Mouse (Mus musculus): ENCODE measurements around the gene Zfp948.
"Not testable (repeated sequence)": the region's sequence is repeated elsewhere in the genome, so short reads cannot be mapped to it uniquely, and the experiment has no call there.

The Zfp948 gene

DNA sequence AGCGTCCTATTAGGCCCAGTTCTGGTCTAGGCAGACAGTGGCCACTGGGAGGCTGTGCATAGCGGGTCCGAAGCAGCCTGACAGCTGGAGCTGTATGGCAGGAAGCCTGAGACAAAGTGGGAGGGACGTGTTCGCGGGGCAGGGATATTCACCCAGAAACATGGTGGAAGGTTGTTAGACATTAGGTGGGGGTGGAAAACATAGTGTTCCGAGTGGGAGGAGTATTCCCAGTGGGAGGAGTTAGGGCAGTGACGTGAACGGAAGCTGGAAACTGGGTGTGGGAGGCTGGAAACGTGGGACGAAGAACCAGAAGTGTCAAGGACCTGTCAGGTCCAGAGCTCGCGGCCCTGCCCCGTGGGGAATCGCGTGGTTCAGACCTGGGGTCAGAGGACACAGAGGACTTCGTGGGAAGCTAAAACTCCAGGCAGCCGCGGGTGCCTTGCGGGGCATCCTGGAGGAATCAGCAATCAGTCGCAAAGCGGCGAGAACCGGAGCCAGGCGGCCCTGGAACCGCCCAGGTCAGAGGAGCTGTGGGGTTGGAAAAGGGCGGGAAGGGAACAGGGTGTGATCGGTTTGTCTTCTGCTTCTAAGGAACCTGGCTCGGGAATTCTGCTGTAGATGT lies at the start of gene Zfp948:
Gene Zfp948 (plus strand): TSS at position 281 of the 622 bp plus-strand sequence.
- peak; percentile 76 for DNase-seq (ENCODE audit: low spot score)

DNA sequence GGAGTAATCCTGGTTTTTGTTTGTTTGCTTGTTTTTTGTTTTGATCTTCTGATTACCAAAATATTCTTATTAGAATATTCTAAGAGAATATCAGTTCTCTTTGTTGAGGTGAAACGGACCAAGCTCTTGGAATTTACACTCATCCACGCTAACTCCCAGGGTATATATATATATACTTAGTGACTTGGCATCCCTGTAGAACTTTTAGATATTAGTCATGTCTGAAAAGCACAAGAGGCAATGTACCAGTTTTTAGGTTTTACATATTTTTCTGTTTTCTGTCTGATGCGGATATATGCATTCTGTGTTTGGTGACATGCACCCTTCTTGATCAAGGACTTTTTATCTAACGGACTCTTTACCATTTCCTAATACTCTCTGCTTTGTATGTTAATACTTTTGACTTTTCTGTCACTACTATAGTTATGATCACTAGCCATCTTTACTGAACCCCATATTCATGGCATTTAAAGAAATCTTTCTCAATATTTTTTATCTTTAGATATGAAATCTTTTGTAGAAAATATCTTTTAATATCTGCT lies 49.6 kb upstream of the Zfp948 start:
- DNase-seq (ENCODE audit: low spot score) = no peak

DNA sequence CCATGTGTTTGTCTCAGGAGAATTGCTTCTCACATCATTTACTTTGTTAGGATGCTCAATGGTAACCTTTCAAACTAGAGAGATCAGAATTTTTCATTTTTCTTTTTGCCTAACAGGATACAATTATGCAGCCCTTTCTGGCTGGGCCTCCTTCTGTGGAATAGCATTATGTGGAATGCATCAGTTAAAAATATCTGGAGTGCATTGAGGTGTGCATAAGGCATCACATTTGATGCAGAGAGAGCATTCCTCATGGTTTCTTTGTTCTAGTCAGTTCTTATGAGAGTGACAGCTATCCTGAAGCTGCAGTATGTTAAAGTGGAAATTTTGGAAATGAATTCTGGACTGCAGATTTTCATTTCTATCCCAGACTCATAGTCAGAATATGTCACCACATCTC lies 40.5 kb upstream of the Zfp948 start:
- no peak for DNase-seq (ENCODE audit: low spot score)

DNA sequence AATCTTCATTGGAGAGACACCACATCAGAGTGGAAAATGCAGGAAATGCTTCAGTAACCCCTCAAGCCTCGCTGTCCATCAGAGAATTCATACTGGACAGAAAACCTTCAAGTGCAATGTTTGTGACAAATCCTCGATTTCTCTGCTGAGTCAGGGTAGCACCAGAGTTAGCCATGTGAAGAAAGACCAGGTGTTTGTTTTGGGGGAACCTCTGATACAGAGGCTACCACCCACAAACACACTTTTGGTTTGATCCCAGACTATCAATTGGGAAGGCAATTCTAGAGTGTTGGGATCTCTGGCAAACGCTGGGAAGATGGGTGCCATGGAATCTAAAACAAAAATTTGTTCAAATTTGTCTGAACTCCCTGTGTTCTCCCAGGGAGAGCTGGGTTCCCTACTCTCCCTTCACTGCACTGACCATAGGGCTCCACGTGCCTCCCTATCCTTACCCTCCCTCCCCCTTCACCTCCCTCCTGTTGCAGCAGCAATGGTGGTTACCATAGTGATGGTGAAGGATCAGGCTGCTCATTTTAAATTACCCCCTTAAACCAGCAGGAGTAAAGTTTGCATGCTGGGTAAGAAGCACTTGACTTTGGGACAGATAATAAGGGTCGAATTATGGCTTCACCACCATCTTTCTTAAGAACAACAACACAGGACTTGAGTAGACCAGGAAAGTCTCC lies 36.0 kb upstream of the Zfp948 start:
- no peak for DNase-seq (ENCODE audit: low spot score)

DNA sequence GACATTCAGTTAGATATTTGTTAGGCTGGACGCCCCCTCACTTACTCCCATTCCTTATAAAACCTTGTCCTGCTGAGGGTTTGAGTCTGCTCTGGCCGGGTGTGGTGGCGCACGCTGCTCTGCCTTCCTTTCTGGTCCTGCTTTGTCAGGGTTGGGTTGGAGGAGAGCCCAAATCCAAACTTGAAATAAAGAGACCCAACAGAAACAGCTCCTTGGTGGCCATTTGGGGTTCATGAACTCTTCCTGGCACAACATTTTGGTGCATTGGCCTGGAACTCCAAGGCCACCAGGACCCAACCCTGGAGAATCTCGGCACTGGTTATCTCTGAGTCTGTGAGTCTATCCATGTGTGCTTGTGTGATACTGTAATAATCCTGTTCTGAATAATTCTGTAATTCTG lies 35.2 kb upstream of the Zfp948 start:
- DNase-seq (ENCODE audit: low spot score) = no peak

DNA sequence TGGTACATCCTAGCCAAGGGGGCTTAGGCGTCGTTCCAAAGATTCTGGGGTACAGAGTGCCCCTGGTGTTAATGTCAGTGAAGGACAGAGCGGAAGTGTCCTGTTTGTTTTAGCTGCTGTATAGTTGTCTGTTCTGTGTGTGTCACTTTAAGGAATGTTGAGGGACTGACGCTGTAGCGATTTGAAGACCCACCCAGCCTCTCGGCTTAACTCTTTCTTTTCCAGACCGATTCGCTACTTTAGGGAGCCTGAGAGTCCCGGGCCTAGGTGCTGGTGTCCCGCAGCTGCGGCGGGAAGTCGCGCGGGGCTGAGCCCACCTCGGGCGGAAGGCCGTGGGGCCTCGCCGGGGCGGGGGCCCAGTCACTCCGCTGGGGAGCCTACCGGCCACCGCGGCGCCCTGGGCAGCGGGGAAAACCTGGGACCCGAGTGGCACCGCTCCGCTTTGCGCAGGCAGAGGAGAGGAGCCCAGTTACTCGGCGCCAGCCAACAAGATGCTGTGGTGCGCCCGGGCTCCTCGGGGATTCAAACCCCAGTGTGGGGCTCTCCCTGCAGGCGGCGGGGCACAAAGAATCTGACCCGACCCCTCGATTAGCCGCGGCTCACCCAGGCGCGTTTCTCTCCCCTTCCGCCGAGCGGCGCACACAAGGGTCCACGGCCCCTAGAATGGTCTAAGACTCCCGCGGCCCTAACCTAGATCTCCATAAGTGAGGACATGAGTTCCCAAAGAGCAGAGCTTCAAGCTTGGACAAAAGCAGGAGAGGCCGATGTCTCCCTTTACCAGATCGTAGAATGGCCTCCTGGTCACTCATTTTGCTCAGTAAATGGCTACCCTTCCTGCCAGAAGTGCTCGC lies 34.5 kb upstream of the Zfp948 start:
- DNase-seq (ENCODE audit: low spot score) = peak; percentile 32

DNA sequence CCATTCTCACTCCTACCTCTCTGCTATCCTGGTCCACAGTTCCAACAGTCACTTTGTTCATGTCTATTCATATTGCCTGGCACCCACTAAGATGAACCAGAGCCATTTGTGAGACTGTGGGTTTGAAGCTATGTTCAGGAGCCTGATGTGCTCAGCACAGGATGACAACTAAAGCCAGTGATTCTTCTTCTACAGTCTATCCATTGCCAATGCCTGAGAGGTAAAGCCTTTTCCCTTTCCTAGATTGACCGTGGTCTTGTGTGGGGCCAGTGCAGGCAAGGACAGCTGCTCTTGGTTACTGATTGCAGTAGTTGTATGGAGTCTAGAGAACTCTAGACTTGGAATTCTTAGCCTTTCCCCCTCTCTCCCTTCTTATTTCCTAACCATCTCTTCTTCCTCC lies 32.8 kb upstream of the Zfp948 start:
- DNase-seq (ENCODE audit: low spot score) = no peak

DNA sequence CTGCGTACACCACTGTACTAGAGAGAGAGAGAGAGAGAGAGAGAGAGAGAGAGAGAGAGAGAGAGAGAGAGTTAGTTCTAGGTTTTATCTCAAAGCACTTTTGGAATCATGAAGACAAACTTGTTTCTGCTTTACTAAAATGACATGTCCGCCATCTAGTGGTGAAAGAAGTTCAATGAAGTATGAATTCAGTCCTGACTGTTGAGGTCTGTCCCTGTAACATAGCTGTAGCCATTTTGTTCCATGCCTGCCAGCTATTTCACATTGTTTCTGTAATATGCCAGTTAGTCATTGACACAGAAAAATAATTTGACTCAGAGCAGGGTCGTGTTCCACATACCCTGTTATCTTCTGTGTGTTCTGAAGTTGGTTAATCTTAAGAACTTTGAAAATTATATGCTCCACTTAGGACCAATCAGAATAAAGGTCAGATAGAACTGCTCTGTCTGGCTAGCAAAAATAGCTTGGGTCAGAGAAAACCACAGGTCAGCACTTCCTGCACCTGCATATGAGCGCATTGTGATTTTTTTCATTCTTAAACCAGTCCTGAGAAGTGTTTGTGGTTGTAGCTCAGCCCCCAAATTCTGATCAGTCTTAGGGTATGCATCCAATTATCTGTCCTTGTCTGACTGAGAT lies 32.2 kb upstream of the Zfp948 start:
- peak; percentile 10 for DNase-seq (ENCODE audit: low spot score)

DNA sequence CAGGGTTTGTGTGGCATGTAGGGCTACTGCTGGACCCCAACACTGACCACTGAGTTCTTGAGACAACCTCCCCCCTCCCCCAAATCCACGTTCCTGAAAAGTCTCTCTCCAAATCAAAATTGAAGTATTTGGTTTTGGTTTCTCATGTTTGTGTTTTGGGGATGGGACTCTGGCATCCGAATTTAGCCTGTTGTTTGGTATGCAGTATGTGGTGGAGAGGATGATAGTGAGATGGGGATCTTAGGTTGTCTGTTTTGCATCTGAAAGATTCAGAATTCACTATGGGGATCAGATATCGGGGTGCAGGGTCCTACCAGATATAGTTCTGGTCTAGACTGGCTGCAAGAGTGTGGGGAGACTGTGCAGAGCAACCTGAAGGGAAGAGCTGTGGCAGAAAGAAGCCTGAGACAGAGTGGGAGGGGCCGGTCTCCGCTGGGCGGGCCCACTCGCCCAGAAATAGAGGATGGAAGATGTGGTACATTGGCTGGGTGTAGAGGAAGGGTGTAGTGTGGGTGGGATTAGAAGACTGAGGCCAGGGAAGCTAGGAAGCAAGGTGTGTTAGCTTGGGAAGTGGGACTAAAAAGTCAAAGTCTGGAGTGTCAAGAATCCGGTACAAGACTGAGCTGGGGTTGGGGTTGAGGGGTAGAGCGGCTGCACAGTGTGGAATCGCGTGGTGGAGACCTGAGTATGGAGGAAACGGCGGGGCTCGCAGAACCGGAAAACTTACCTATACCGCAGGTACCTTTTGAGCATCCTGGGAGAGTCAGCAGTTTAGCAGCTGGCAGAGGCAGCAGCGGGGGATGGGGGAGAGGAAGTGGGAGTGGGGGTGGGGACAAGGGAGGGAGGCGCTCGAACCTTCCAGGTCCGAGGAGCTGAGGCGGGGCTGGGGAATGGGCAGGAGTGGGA lies 31.5 kb upstream of the Zfp948 start, which contains the start of gene Zfp52:
Gene Zfp52 (plus strand): TSS at position 444 of the 906 bp plus-strand sequence.
- peak; percentile 48 for DNase-seq (ENCODE audit: low spot score)

DNA sequence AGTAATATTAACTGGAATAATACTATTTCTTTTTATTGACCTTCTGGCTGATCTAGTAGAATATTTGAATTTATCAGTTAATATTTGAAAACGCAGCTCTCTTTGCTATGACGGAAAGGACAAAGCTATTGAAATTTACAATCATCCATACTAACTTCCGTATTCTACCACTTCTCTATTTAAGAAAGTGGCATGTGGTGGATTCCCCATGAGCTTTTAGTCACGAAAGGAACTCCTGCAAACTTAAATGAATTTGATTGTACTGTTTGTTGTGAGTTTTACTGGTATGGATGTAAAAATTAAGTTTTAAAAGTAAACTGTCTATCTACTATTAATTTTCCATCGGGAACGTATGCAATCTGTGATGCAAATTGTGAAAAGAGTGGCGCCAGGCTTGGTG lies 30.7 kb upstream of the Zfp948 start:
- DNase-seq (ENCODE audit: low spot score) = no peak

DNA sequence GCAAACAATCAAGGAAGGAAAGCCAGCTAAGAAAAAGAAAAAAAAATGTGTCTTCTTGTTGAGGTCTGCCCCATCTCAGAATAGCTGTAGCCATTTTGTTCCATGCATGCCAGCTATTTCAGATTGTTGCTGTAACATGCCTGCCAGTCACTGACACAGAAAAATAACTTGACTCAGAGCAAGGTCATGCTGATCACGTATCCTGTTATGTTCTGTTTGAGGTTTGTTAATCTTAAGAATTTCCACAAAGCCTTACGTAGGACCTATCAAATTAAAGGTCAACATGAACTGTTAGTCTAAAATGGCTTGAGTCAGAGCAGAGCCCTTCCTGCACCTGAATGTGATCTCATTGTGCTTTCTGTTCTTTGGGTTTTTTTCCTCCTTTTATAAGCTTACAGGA lies 30.1 kb upstream of the Zfp948 start:
- DNase-seq (ENCODE audit: low spot score) = no peak

DNA sequence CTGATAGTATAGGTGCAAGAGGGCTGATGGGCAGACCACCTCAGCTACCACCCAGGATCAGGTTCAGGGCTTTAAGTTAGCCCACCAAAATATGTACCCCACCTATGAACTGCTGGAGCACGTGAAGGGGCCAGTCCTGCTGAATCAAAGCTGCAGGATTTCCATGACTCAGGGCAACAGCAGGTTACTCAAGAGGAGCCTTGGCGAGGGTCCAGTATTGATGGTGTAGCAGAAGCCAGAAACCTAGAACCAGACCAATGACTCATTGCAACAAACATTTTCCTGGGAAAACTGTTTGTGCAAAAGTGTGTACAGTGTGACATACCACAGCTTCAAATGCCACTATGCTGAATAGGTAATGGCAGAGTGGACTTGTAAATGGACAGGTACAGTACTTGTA lies 9.0 kb upstream of the Zfp948 start:
- no peak for DNase-seq (ENCODE audit: low spot score)

DNA sequence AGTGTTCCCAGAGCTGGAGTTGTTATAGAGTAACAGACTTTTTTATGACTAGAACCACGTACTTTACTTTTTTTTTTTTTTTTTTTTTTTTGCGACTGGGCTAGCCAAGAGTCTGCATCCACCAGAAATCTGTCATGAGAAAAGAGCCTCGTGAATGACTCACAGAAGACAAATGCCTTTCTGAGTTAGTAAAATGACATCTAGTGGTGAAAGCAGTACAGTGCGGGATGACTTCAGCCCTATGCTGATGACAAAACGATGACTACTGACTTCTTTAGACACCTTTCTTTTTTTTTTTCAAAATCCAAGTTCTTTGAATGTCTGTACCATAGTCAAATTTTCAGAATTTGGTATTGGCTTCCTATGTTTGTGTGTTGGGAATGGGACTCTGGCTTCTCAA lies 588 bp upstream of the Zfp948 start:
- DNase-seq (ENCODE audit: low spot score) = no peak

DNA sequence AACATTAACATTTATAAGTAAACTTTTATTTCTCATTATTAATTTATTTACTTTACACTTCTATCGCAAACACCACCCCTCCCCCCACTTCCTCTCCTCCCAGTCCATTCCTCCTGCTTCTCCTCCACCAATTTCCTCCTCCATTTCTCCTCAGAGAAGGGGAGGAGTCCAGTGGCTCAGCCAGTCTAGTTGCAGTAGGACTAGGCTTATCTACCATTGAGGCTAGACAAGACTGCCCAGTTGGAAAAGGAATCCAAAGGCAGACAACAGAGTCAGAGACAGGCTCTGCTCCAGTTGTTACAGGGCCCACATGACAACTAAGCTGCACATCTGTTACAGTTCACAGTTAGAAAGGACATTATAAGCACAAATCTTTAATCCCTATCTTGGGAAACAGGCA lies 888 bp downstream of the Zfp948 start:
- no peak for DNase-seq (ENCODE audit: low spot score)

DNA sequence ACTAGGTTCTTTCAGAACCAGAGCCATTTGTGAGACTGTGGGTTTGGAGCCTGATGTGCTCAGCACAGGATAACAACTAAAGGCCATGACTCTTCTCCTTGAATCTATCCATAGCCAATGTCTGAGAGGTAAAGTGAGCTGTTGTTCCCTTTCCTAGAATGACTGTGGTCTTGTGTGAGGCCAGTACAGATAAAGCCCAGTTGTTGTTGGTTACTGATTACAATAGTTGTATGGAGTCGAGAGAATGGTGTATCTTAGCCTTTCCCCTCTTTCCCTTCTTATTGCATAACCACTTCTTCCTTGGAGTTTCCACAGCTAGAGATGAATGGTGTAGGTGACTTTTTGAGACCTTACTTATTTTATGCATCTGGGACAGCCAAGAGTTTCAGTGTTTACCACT lies 12.3 kb downstream of the Zfp948 start:
- no peak for DNase-seq (ENCODE audit: low spot score)

DNA sequence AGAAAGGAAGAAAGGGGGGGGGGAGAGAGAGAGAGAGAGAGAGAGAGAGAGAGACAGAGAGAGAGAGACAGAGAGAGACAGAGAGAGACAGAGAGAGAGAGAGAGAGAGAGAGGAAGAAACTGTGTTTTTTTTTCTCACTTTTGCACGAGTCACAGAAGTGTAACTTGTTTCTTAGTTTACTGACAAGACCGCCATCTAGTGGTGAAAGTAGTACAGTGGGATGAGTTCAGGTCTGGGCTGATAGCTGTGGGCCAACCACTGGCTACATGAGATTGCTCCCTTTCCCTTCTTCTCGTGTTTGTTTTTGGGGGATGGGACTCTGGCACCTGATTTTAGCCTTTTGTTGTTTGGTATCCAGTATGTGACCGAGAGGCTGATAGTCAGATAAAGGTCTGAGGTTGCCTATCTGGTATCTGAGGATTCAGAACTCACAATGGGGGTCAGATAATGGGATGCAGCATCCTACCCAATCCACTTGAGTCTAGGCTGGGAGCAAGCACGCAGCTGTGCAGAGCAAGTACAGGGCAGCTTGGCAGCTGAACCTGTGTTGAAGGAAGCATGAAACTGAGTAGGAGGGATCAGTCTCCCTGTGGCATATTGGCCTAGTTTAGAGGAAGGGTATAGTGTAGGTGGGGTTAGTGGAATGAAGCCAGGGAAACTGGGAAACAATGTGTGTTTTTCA lies 12.8 kb downstream of the Zfp948 start:
- DNase-seq (ENCODE audit: low spot score) = peak; percentile 24

DNA sequence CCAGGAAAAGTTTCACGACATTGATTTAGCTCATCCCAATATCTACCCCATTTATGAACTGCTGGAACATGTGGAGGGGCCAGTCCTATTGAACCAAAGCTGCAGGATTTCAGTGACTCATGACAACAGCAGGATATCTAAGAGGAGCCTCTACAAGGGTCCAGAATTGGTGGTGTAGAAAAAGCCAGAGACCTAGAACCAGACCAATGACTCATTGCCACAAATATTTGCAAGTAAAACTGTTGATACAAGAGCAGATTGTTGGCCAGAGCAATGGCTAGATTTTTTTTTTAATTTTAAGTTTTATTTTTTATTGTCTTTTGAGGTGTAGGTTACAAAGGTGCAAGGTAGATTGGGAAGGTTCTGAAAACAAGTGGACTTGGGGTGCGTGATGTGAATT lies 18.7 kb downstream of the Zfp948 start:
- no peak for DNase-seq (ENCODE audit: low spot score)

DNA sequence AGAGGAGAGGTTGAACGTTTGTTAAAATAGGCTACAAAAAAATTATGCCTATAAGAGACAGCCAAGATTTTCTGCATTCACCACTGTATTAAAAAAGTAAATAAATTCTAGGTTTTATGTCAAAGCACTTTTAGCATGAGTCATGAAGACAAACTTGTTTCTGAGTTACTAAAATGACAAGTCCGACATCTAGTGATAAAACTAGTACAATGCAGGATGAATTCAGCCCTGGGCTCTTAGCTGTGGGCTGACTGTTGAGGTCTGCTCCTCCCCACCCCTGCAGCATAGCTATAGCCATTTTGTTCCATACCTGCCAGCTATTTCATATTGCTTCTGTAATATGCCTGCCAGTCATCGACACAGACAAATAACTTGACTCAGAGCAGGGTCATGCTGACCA lies 49.5 kb downstream of the Zfp948 start:
- no peak for DNase-seq (ENCODE audit: low spot score)

DNA sequence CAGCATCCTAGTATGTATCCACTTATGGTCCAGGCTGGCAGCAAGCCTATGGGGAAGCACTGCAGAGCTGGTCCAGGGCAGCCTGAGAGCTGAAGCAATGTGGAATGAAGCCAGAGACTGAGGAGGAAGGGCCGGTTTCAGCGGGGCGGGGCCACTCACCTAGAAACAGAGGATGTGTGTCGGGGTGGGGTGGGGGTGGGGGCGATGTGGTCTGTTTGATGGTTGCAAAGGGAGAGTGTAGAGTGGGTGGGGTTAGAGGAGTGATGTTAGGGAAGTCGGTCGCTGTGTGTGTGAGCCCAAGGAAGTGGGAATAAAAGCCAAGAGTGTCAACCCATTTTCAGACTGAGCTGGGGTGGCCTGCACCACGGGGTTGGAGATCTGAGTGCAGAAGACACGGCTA lies 50.5 kb downstream of the Zfp948 start:
- DNase-seq (ENCODE audit: low spot score) = no peak

DNA sequence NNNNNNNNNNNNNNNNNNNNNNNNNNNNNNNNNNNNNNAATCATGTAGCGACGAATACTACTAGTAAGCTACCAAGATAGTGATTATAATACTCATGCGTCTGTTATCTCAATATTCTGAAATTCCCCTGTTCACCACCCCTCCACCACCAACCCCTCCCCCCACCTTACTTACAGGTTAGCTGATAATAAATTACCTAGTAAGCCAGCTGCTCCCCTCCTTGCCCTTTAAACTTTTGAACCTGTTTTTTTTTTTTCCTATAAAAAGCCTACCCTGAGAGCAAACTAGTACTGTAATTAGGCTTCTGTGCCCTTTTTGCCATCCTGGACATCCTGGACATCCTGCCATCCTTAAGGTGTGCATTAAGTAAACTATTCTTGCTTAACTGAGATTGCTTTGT lies 56.8 kb downstream of the Zfp948 start:
- DNase-seq (ENCODE audit: low spot score) = no peak

DNA sequence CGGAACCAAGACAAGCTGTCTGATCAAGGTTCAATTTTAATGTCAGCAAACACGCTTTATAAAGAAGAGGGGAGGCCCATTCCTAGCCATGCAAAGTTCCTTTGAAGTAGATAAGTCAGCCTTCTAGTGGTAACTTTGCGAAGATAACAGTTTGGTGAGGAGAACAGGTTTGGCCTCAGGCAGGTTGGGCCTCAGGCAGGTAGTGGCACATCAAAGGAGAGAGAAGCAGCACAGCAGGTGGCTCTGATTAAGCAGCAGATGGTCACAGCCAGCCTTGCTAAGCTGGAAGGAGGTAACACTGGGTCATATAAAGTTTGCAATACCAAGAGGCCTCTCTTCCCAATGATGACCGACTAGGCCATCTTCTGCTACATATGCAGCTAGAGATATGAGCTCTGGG lies 69.0 kb downstream of the Zfp948 start:
- not testable (repeated sequence) for DNase-seq (ENCODE audit: low spot score)

Data from spleen, adult 12 weeks (tissue).